In genomic region chr10:84433193-84433801, GRCm38 (mm10) we compare ENCODE assay signal across 18 mouse cellular contexts. TPM values are rescaled to one million over a fixed set of nuclear protein-coding genes. Genes with fewer than 3 reads are reported as not detected.
DNase-seq lines count a peak whose midpoint lies in the region; TF ChIP-seq lines count a peak whose summit lies in the region.
"Had no signal": no experiment of that assay in that cellular context is flagged by ENCODE, and none has a peak within 500 bp of the region (broad histone marks: within the 10 kb centered on the region; RNA-seq: fewer than 3 reads in every experiment).

No protein-coding gene starts in this region.

- intact Hi-C loops in gastrocnemius, adult 2 months (cut with DNase I) = loop anchor here (10.0 kb wide), 2 partner anchors 108 to 268 kb away; no protein-coding TSS in a partner anchor

- peaks cover 23% of the 10 kb centered on the region for H3K36me3 ChIP-seq in limb, embryonic 10.5 days

- WGBS in limb, embryonic 10.5 days = 71% methylated on average over 21 of the region's 21 CpGs

- H3K4me1 ChIP-seq in limb, embryonic 10.5 days = peaks cover 18% of the 10 kb centered on the region

- peak; percentile 21 for DNase-seq in gastrocnemius, adult 2 months
- no peak for DNase-seq in gastrocnemius, postnatal 25 days
- DNase-seq in kidney, postnatal 10 days = peak; percentile 45
- no peak for DNase-seq in kidney, adult 11 months
- DNase-seq in NIH3T3 (ENCODE audit: low read depth) = peak; percentile 61
- no peak for DNase-seq in limb, embryonic 10.5 days (ENCODE audit: low spot score)
- DNase-seq in layer of hippocampus, postnatal 14 days (ENCODE audit: low spot score in 2 of 2) = no peak
- no peak for DNase-seq in spleen, postnatal 10 days (ENCODE audit: low spot score in 2 of 2)
- DNase-seq: B cell, adult 2 months; kidney, adult 8-10 months; right cerebral cortex, postnatal 25 days; thymus, adult 2 months had no signal

- H3K4me3 ChIP-seq in gastrocnemius, adult 2 months = peak overlapping the region; percentile 28
- no peak overlapping the region for H3K4me3 ChIP-seq in limb, embryonic 10.5 days
- H3K4me3 ChIP-seq: erythroblast, embryonic 14.5 days; hindbrain, embryonic 13.5 days; midbrain, embryonic 13.5 days; myocyte had no signal

- TF ChIP-seq CTCF in gastrocnemius, adult 2 months (IDR thresholded peaks at IDR 0.05) = no peak

- 0 out of 2 replicates have a peak overlapping the region, but pooled peaks have one; percentile 24 for H3K27ac ChIP-seq in gastrocnemius, adult 2 months
- 0 out of 2 replicates have a peak overlapping the region, but pooled peaks have one; percentile 25 for H3K27ac ChIP-seq in limb, embryonic 10.5 days
- H3K27ac ChIP-seq: hindbrain, embryonic 13.5 days; liver, embryonic 14.5 days; macrophage; midbrain, embryonic 13.5 days had no signal

- peaks cover 8% of the 10 kb centered on the region for H3K27me3 ChIP-seq in limb, embryonic 10.5 days (ENCODE audit: low read depth, poor library complexity, severe bottlenecking)
- H3K27me3 ChIP-seq: hindbrain, embryonic 13.5 days; midbrain, embryonic 13.5 days had no signal

- H3K9me3 ChIP-seq in limb, embryonic 10.5 days (replicated peaks) = no peaks in the 10 kb centered on the region
- H3K9me3 ChIP-seq: hindbrain, embryonic 13.5 days; midbrain, embryonic 13.5 days had no signal

RNA-seq across cellular contexts. Expression of gene Nuak1, which starts 7.1 kb away (rescaled TPM):
- total RNA-seq in gastrocnemius, adult 2 months (2021) = 10 to 100 TPM; 21.4 to 31.0 TPM
- 10 to 100 TPM; 12.6 to 19.4 TPM for total RNA-seq in gastrocnemius, postnatal 25 days (2021)
- polyA plus RNA-seq in limb, embryonic 10.5 days (2016; fragmentation: Nextera tagmentation; extraction: Ambion mirVana) = 0.69 and 1.2 TPM in 2 replicates
- 10 to 100 TPM; 47.6 to 50.2 TPM for total RNA-seq in layer of hippocampus, postnatal 14 days (2021)

Comparison
In these comparisons a context has a peak if more than half of its experiments do, and no peak if none do; other contexts are left out.
1. DNase-seq: peak in gastrocnemius, adult 2 months (single experiment), kidney, postnatal 10 days (single experiment) and NIH3T3 (single experiment); none in gastrocnemius, postnatal 25 days (single experiment), kidney, adult 11 months (single experiment), limb, embryonic 10.5 days (single experiment), layer of hippocampus, postnatal 14 days (0 of 2) and spleen, postnatal 10 days (0 of 2).